Mouse (Mus musculus): ENCODE results near the gene Spr. TPM values are rescaled to one million over a fixed set of nuclear protein-coding genes. Genes with fewer than 3 reads are reported as not detected.
A peak's percentile ranks its signal among the peaks of the same experiment; 100 is the strongest.

The Spr gene
- not detected in 2 replicates for polyA plus RNA-seq (2012; ENCODE audit: insufficient read depth, insufficient read length, low replicate concordance, missing spikeins)

- under 1% methylated on average over 49 of the region's 49 CpGs for WGBS
- peak within 1 kb of the TSS; percentile 67 for H3K4me3 ChIP-seq (ENCODE audit: insufficient read depth, low read depth, low read length)
- TF ChIP-seq POLR2A (IDR thresholded peaks at IDR 0.05; ENCODE audit: insufficient read depth, low read depth, low read length) (0 out of 2 replicates have a peak, but pooled peaks have one; percentile 51), CTCF (IDR thresholded peaks at IDR 0.05; ENCODE audit: insufficient read depth, low read depth, low read length) (peak; percentile 60; the same call in 1 of the 2 replicates)
- H3K4me1 ChIP-seq (ENCODE audit: control insufficient read depth, insufficient read depth, low read length): peaks cover 4% of the 10 kb centered on the region; the same call in 1 of the 2 replicates
- H3K27ac ChIP-seq (ENCODE audit: insufficient read depth, low read depth, low read length): peak within 1 kb of the TSS; percentile 8; the same call in 1 of the 2 replicates
Observed at GRCm38 (mm10) chr6:85137217-85138035, at the start of gene Spr. Gene Spr, minus strand, starts transcription at chr6:85137766.

- 9% methylated on average over 15 of the region's 15 CpGs for WGBS
- no peak overlapping the region for H3K27ac ChIP-seq (ENCODE audit: insufficient read depth, low read depth, low read length)
- H3K4me3 ChIP-seq (ENCODE audit: insufficient read depth, low read depth, low read length): no peak overlapping the region
- H3K4me1 ChIP-seq (ENCODE audit: control insufficient read depth, insufficient read depth, low read length): peaks cover 31% of the 10 kb centered on the region
- no peak for TF ChIP-seq POLR2A (IDR thresholded peaks at IDR 0.05; ENCODE audit: insufficient read depth, low read depth, low read length)
- no peak for TF ChIP-seq CTCF (IDR thresholded peaks at IDR 0.05; ENCODE audit: insufficient read depth, low read depth, low read length)
Observed at GRCm38 (mm10) chr6:85186744-85187059, 49.1 kb upstream of the Spr start.

GRCm38 (mm10) chr6:85186033-85186743 lies 48.6 kb upstream of the Spr start:
- 11% methylated on average over 33 of the region's 33 CpGs for WGBS
- Histone ChIP-seq H3K4me1 (ENCODE audit: control insufficient read depth, insufficient read depth, low read length) (peaks cover 31% of the 10 kb centered on the region), H3K27ac (ENCODE audit: insufficient read depth, low read depth, low read length) (no peak overlapping the region), H3K4me3 (ENCODE audit: insufficient read depth, low read depth, low read length) (no peak overlapping the region)
- TF ChIP-seq POLR2A (IDR thresholded peaks at IDR 0.05; ENCODE audit: insufficient read depth, low read depth, low read length): no peak

- 88% methylated on average over 3 of the region's 3 CpGs for WGBS
- no peak overlapping the region for H3K4me3 ChIP-seq (ENCODE audit: insufficient read depth, low read depth, low read length)
- TF ChIP-seq POLR2A (IDR thresholded peaks at IDR 0.05; ENCODE audit: insufficient read depth, low read depth, low read length) (no peak), CTCF (IDR thresholded peaks at IDR 0.05; ENCODE audit: insufficient read depth, low read depth, low read length) (no peak)
- peaks cover 17% of the 10 kb centered on the region for H3K4me1 ChIP-seq (ENCODE audit: control insufficient read depth, insufficient read depth, low read length)
- no peak overlapping the region for H3K27ac ChIP-seq (ENCODE audit: insufficient read depth, low read depth, low read length)
Observed at GRCm38 (mm10) chr6:85183951-85184350, 46.4 kb upstream of the Spr start.

GRCm38 (mm10) chr6:85180036-85180435 lies 42.5 kb upstream of the Spr start:
- TF ChIP-seq POLR2A (IDR thresholded peaks at IDR 0.05; ENCODE audit: insufficient read depth, low read depth, low read length) (no peak), CTCF (IDR thresholded peaks at IDR 0.05; ENCODE audit: insufficient read depth, low read depth, low read length) (no peak)
- 68% methylated on average over 2 of the region's 2 CpGs for WGBS
- no peak overlapping the region for H3K27ac ChIP-seq (ENCODE audit: insufficient read depth, low read depth, low read length)
- no peak overlapping the region for H3K4me3 ChIP-seq (ENCODE audit: insufficient read depth, low read depth, low read length)
- no peaks in the 10 kb centered on the region for H3K4me1 ChIP-seq (ENCODE audit: control insufficient read depth, insufficient read depth, low read length)

GRCm38 (mm10) chr6:85179569-85179968 lies 42.0 kb upstream of the Spr start:
- Histone ChIP-seq H3K27ac (ENCODE audit: insufficient read depth, low read depth, low read length) (no peak overlapping the region), H3K4me3 (ENCODE audit: insufficient read depth, low read depth, low read length) (no peak overlapping the region), H3K4me1 (ENCODE audit: control insufficient read depth, insufficient read depth, low read length) (no peaks in the 10 kb centered on the region)
- 88% methylated on average over 3 of the region's 3 CpGs for WGBS
- TF ChIP-seq CTCF (IDR thresholded peaks at IDR 0.05; ENCODE audit: insufficient read depth, low read depth, low read length) (no peak), POLR2A (IDR thresholded peaks at IDR 0.05; ENCODE audit: insufficient read depth, low read depth, low read length) (no peak)

- Histone ChIP-seq H3K4me1 (ENCODE audit: control insufficient read depth, insufficient read depth, low read length) (0 out of 2 replicates have a peak, but pooled peaks cover 2% of the 10 kb centered on the region), H3K4me3 (ENCODE audit: insufficient read depth, low read depth, low read length) (no peak overlapping the region), H3K27ac (ENCODE audit: insufficient read depth, low read depth, low read length) (no peak overlapping the region)
- TF ChIP-seq POLR2A (IDR thresholded peaks at IDR 0.05; ENCODE audit: insufficient read depth, low read depth, low read length): no peak
- TF ChIP-seq CTCF (IDR thresholded peaks at IDR 0.05; ENCODE audit: insufficient read depth, low read depth, low read length): no peak
- WGBS: 27% methylated on average over 11 of the region's 11 CpGs
Observed at GRCm38 (mm10) chr6:85165440-85165921, 27.9 kb upstream of the Spr start.

GRCm38 (mm10) chr6:85160201-85160923 lies 22.8 kb upstream of the Spr start:
- TF ChIP-seq POLR2A (IDR thresholded peaks at IDR 0.05; ENCODE audit: insufficient read depth, low read depth, low read length) (no peak), CTCF (IDR thresholded peaks at IDR 0.05; ENCODE audit: insufficient read depth, low read depth, low read length) (no peak)
- H3K4me1 ChIP-seq (ENCODE audit: control insufficient read depth, insufficient read depth, low read length): peaks cover 3% of the 10 kb centered on the region; the same call in 1 of the 2 replicates
- H3K4me3 ChIP-seq (ENCODE audit: insufficient read depth, low read depth, low read length): no peak overlapping the region
- no peak overlapping the region for H3K27ac ChIP-seq (ENCODE audit: insufficient read depth, low read depth, low read length)
- WGBS: 48% methylated on average over 4 of the region's 4 CpGs
